Mouse (Mus musculus): ENCODE results near the gene Fam173b.

Gene Fam173b

GRCm38 (mm10) chr15:31586519-31586918, 15.1 kb upstream of the Fam173b start:
- peak; percentile 59 for DNase-seq (ENCODE audit: low read depth, low spot score)

GRCm38 (mm10) chr15:31587789-31588188, 13.9 kb upstream of the Fam173b start:
- no peak for DNase-seq (ENCODE audit: low read depth, low spot score)

- DNase-seq (ENCODE audit: low read depth, low spot score): no peak
Observed at GRCm38 (mm10) chr15:31588989-31589640, 12.5 kb upstream of the Fam173b start.

- DNase-seq (ENCODE audit: low read depth, low spot score): no peak
Observed at GRCm38 (mm10) chr15:31590176-31590575, 11.5 kb upstream of the Fam173b start.

- DNase-seq (ENCODE audit: low read depth, low spot score): no peak
Observed at GRCm38 (mm10) chr15:31592531-31592930, 9.1 kb upstream of the Fam173b start.

- DNase-seq (ENCODE audit: low read depth, low spot score): no peak
Observed at GRCm38 (mm10) chr15:31594260-31594659, 7.4 kb upstream of the Fam173b start.

- DNase-seq (ENCODE audit: low read depth, low spot score): no peak
Observed at GRCm38 (mm10) chr15:31595651-31596050, 6.0 kb upstream of the Fam173b start.

- no peak for DNase-seq (ENCODE audit: low read depth, low spot score)
Observed at GRCm38 (mm10) chr15:31599834-31600233, 1.8 kb upstream of the Fam173b start.

- no peak for DNase-seq (ENCODE audit: low read depth, low spot score)
Observed at GRCm38 (mm10) chr15:31601279-31601645, 390 bp upstream of the Fam173b start.

GRCm38 (mm10) chr15:31602426-31602825, 774 bp downstream of the Fam173b start:
- DNase-seq (ENCODE audit: low read depth, low spot score): no peak

- no peak for DNase-seq (ENCODE audit: low read depth, low spot score)
Observed at GRCm38 (mm10) chr15:31603113-31603512, 1.5 kb downstream of the Fam173b start.

GRCm38 (mm10) chr15:31606821-31607220, 5.2 kb downstream of the Fam173b start:
- DNase-seq (ENCODE audit: low read depth, low spot score): no peak

GRCm38 (mm10) chr15:31611027-31611426, 9.4 kb downstream of the Fam173b start:
- no peak for DNase-seq (ENCODE audit: low read depth, low spot score)

GRCm38 (mm10) chr15:31611976-31612375, 10.3 kb downstream of the Fam173b start:
- no peak for DNase-seq (ENCODE audit: low read depth, low spot score)

GRCm38 (mm10) chr15:31613826-31614453, 12.3 kb downstream of the Fam173b start:
- DNase-seq (ENCODE audit: low read depth, low spot score): no peak

GRCm38 (mm10) chr15:31614666-31615065, 13.0 kb downstream of the Fam173b start:
- DNase-seq (ENCODE audit: low read depth, low spot score): no peak

- DNase-seq (ENCODE audit: low read depth, low spot score): no peak
Observed at GRCm38 (mm10) chr15:31617261-31617660, 15.6 kb downstream of the Fam173b start.

GRCm38 (mm10) chr15:31619521-31619920, 17.9 kb downstream of the Fam173b start:
- no peak for DNase-seq (ENCODE audit: low read depth, low spot score)

GRCm38 (mm10) chr15:31627277-31628154, 25.9 kb downstream of the Fam173b start:
- DNase-seq (ENCODE audit: low read depth, low spot score): no peak

GRCm38 (mm10) chr15:31628180-31628579, 26.5 kb downstream of the Fam173b start:
- DNase-seq (ENCODE audit: low read depth, low spot score): no peak

- DNase-seq (ENCODE audit: low read depth, low spot score): no peak
Observed at GRCm38 (mm10) chr15:31629556-31629955, 27.9 kb downstream of the Fam173b start.

GRCm38 (mm10) chr15:31631396-31631858, 29.8 kb downstream of the Fam173b start:
- DNase-seq (ENCODE audit: low read depth, low spot score): no peak

Data from retina, adult 2 months (tissue).